ENCODE assay signal across 22 mouse cellular contexts in genomic region chr9:108187616-108188015, GRCm38 (mm10). TPM values are rescaled to one million over a fixed set of nuclear protein-coding genes. Genes with fewer than 3 reads are reported as not detected.
DNase-seq lines count a peak whose midpoint lies in the region; ATAC-seq and TF ChIP-seq lines count a peak whose summit lies in the region.
"Had no signal": no experiment of that assay in that cellular context is flagged by ENCODE, and none has a peak within 500 bp of the region (broad histone marks: within the 10 kb centered on the region; RNA-seq: fewer than 3 reads in every experiment).

No protein-coding gene starts in this region.

- peaks cover 6% of the 10 kb centered on the region; the same call in 1 of the 2 replicates for H3K36me3 ChIP-seq in hindbrain, embryonic 12.5 days
- H3K36me3 ChIP-seq in hindbrain, embryonic 10.5 days: no peaks in the 10 kb centered on the region
- peaks cover 14% of the 10 kb centered on the region; the same call in 1 of the 2 replicates for H3K36me3 ChIP-seq in midbrain, embryonic 13.5 days
- no peaks in the 10 kb centered on the region for H3K36me3 ChIP-seq in midbrain, embryonic 10.5 days
- no peaks in the 10 kb centered on the region; the same call in 1 of the 2 replicates for H3K36me3 ChIP-seq in hindbrain, embryonic 15.5 days
- H3K36me3 ChIP-seq in midbrain, postnatal 0 days (ENCODE audit: insufficient read depth, low read length): no peaks in the 10 kb centered on the region
- H3K36me3 ChIP-seq: forebrain, embryonic 12.5 days; G1E; limb, embryonic 10.5 days had no signal

- no peaks in the 10 kb centered on the region for H3K9me3 ChIP-seq in hindbrain, embryonic 12.5 days (replicated peaks)
- H3K9me3 ChIP-seq in hindbrain, embryonic 10.5 days: no peaks in the 10 kb centered on the region
- no peaks in the 10 kb centered on the region for H3K9me3 ChIP-seq in midbrain, embryonic 13.5 days
- H3K9me3 ChIP-seq in midbrain, embryonic 10.5 days (replicated peaks): no peaks in the 10 kb centered on the region
- H3K9me3 ChIP-seq in hindbrain, embryonic 15.5 days: no peaks in the 10 kb centered on the region
- H3K9me3 ChIP-seq in midbrain, postnatal 0 days (ENCODE audit: low read length): no peaks in the 10 kb centered on the region
- H3K9me3 ChIP-seq: forebrain, embryonic 12.5 days; G1E; limb, embryonic 10.5 days had no signal

- DNase-seq in hindbrain, embryonic 10.5 days (ENCODE audit: low spot score): no peak
- no peak for DNase-seq in midbrain, embryonic 10.5 days (ENCODE audit: low spot score)
- DNase-seq in midbrain, postnatal 0 days (ENCODE audit: low spot score): no peak
- DNase-seq in spleen, postnatal 4 days (ENCODE audit: low spot score in 2 of 2): no peak
- DNase-seq: adrenal gland, postnatal 36 days; cerebellum, adult 9-11 months; gastrocnemius, postnatal 14 days; kidney, adult 2 months; kidney, postnatal 14 days; layer of hippocampus, adult 9-11 months; lung, adult 2 months; lung, postnatal 4 days; retina, postnatal 1 day; thymus, postnatal 36 days had no signal

- peaks cover 28% of the 10 kb centered on the region for H3K4me1 ChIP-seq in hindbrain, embryonic 12.5 days
- H3K4me1 ChIP-seq in hindbrain, embryonic 10.5 days (replicated peaks): peaks cover 27% of the 10 kb centered on the region
- H3K4me1 ChIP-seq in midbrain, embryonic 13.5 days (replicated peaks): peaks cover 39% of the 10 kb centered on the region
- H3K4me1 ChIP-seq in midbrain, embryonic 10.5 days: peaks cover 22% of the 10 kb centered on the region
- H3K4me1 ChIP-seq in hindbrain, embryonic 15.5 days (replicated peaks): peaks cover 37% of the 10 kb centered on the region
- H3K4me1 ChIP-seq in midbrain, postnatal 0 days (ENCODE audit: insufficient read depth, low read length): peaks cover 9% of the 10 kb centered on the region

- H3K4me3 ChIP-seq in hindbrain, embryonic 12.5 days: no peak overlapping the region
- H3K4me3 ChIP-seq in hindbrain, embryonic 10.5 days: no peak overlapping the region
- no peak overlapping the region for H3K4me3 ChIP-seq in midbrain, embryonic 13.5 days (replicated peaks)
- no peak overlapping the region for H3K4me3 ChIP-seq in midbrain, embryonic 10.5 days
- H3K4me3 ChIP-seq in hindbrain, embryonic 15.5 days: no peak overlapping the region
- no peak overlapping the region for H3K4me3 ChIP-seq in midbrain, postnatal 0 days (ENCODE audit: low read depth, low read length)
- H3K4me3 ChIP-seq: forebrain, embryonic 12.5 days; limb, embryonic 10.5 days had no signal

- 40% methylated on average over 6 of the region's 6 CpGs for WGBS in hindbrain, embryonic 12.5 days
- 46% methylated on average over 6 of the region's 6 CpGs for WGBS in hindbrain, embryonic 10.5 days
- 52% methylated on average over 6 of the region's 6 CpGs for WGBS in midbrain, embryonic 13.5 days
- 51% methylated on average over 6 of the region's 6 CpGs for WGBS in midbrain, embryonic 10.5 days
- WGBS in hindbrain, embryonic 15.5 days: 36% methylated on average over 6 of the region's 6 CpGs
- WGBS in midbrain, postnatal 0 days: 52% methylated on average over 6 of the region's 6 CpGs

- no peak overlapping the region for H3K27ac ChIP-seq in hindbrain, embryonic 12.5 days
- H3K27ac ChIP-seq in hindbrain, embryonic 10.5 days: no peak overlapping the region
- H3K27ac ChIP-seq in midbrain, embryonic 13.5 days: no peak overlapping the region
- no peak overlapping the region for H3K27ac ChIP-seq in midbrain, embryonic 10.5 days (replicated peaks)
- no peak overlapping the region for H3K27ac ChIP-seq in hindbrain, embryonic 15.5 days (replicated peaks)
- no peak overlapping the region for H3K27ac ChIP-seq in midbrain, postnatal 0 days (ENCODE audit: low read depth, low read length)
- H3K27ac ChIP-seq: forebrain, embryonic 12.5 days; limb, embryonic 10.5 days had no signal

- peak overlapping the region; percentile 76 for H3K4me2 ChIP-seq in hindbrain, embryonic 12.5 days (replicated peaks)
- H3K4me2 ChIP-seq in midbrain, embryonic 13.5 days (replicated peaks): peak overlapping the region; percentile 81; the same call in 1 of the 2 replicates
- peak overlapping the region; percentile 73 for H3K4me2 ChIP-seq in hindbrain, embryonic 15.5 days
- 0 out of 2 replicates have a peak overlapping the region, but pooled peaks have one; percentile 75 for H3K4me2 ChIP-seq in midbrain, postnatal 0 days (ENCODE audit: low read depth, low read length, poor library complexity, severe bottlenecking)
- H3K4me2 ChIP-seq: liver, embryonic 11.5 days had no signal

- H3K9ac ChIP-seq in hindbrain, embryonic 12.5 days: 0 out of 2 replicates have a peak overlapping the region, but pooled peaks have one; percentile 8
- H3K9ac ChIP-seq in midbrain, embryonic 13.5 days (replicated peaks): peak overlapping the region; percentile 49
- no peak overlapping the region; the same call in 1 of the 2 replicates for H3K9ac ChIP-seq in hindbrain, embryonic 15.5 days
- 0 out of 2 replicates have a peak overlapping the region, but pooled peaks have one; percentile 10 for H3K9ac ChIP-seq in midbrain, postnatal 0 days (replicated peaks; ENCODE audit: low read length, poor library complexity, severe bottlenecking)
- H3K9ac ChIP-seq: forebrain, embryonic 12.5 days had no signal

- no peak for TF ChIP-seq CTCF in midbrain, postnatal 0 days (IDR thresholded peaks at IDR 0.05)

- H3K27me3 ChIP-seq in hindbrain, embryonic 12.5 days: 0 out of 2 replicates have a peak, but pooled peaks cover 3% of the 10 kb centered on the region
- peaks cover 38% of the 10 kb centered on the region for H3K27me3 ChIP-seq in hindbrain, embryonic 10.5 days (ENCODE audit: insufficient read depth, poor library complexity, severe bottlenecking)
- no peaks in the 10 kb centered on the region for H3K27me3 ChIP-seq in midbrain, embryonic 13.5 days
- peaks cover 29% of the 10 kb centered on the region for H3K27me3 ChIP-seq in midbrain, embryonic 10.5 days (ENCODE audit: low read depth, poor library complexity, severe bottlenecking)
- no peaks in the 10 kb centered on the region for H3K27me3 ChIP-seq in hindbrain, embryonic 15.5 days
- no peaks in the 10 kb centered on the region for H3K27me3 ChIP-seq in midbrain, postnatal 0 days (ENCODE audit: insufficient read depth, low read length)

- no peak for ATAC-seq in hindbrain, embryonic 12.5 days (ENCODE audit: low FRiP score)
- no peak for ATAC-seq in midbrain, embryonic 13.5 days
- no peak for ATAC-seq in hindbrain, embryonic 15.5 days (ENCODE audit: low FRiP score, low read depth)
- no peak for ATAC-seq in midbrain, postnatal 0 days (ENCODE audit: low FRiP score)
- ATAC-seq: CD4-positive, CD25-positive, alpha-beta regulatory T cell, adult 4 months had no signal

RNA-seq across cellular contexts. Expression of gene Bsn, which starts 2.6 kb away (rescaled TPM):
- 5.4 and 6.1 TPM in 2 replicates for polyA plus RNA-seq in hindbrain, embryonic 12.5 days (2016; fragmentation: Nextera tagmentation; extraction: Ambion mirVana)
- 1.4 and 2.4 TPM in 2 replicates for polyA plus RNA-seq in hindbrain, embryonic 10.5 days (2016; fragmentation: Nextera tagmentation; extraction: Ambion mirVana)
- 7.1 and 8.0 TPM in 2 replicates for polyA plus RNA-seq in midbrain, embryonic 13.5 days (2015; fragmentation: Nextera tagmentation; extraction: Ambion mirVana)
- 1.1 and 1.7 TPM in 2 replicates for polyA plus RNA-seq in midbrain, embryonic 10.5 days (2016; fragmentation: Nextera tagmentation; extraction: Ambion mirVana)
- 10.0 and 10.2 TPM in 2 replicates for polyA plus RNA-seq in hindbrain, embryonic 15.5 days (2015; fragmentation: Nextera tagmentation; extraction: Ambion mirVana)
- total RNA-seq in midbrain, postnatal 0 days (2014; rRNA removed): 59.4 and 60.6 TPM in 2 replicates
- polyA plus RNA-seq in midbrain, postnatal 0 days (2015; fragmentation: Nextera tagmentation; extraction: Ambion mirVana): 6.1 and 7.7 TPM in 2 replicates
